Mouse (Mus musculus): ENCODE measurements around the gene Serpina9.

DNA sequence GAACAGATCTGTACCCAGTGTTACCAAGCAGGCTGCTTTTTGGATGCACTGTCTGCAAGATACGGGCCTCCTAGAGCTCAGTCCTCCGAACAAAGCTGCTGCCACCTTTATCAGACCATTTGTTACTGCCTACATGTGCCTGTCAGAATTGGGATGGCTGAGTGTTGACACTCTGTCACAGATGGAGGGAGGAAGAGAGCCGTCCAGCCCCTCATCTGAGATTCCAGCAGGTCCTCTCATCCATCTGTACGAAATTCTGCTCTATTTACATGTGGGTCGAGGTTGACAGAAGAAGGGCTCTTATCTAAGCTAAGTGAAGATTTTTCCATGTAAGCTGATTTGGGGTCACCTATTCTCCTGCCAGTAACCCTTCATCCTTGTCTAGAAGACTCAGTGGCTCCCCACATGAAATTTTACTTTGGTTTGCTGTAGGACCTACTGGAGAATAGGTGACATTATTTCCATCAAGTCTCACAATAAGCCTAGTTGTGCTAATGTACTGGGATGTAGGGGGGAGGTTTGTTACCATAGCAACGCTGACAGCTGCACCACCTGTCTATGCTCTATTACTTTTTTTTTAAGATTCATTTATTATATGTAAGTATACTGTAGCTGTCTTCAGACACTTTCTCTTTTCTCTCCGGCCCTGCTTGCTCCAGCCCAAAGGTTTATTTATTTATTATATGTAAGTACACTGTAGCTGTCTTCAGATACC lies 31.8 kb downstream of the Serpina9 start:
- no peak for TF ChIP-seq POLR2A (IDR thresholded peaks at IDR 0.05; ENCODE audit: control insufficient read depth, extremely low read depth, insufficient read depth, low read length, poor library complexity)
- TF ChIP-seq CTCF (IDR thresholded peaks at IDR 0.05; ENCODE audit: borderline replicate concordance, control insufficient read depth, extremely low read depth, insufficient read depth, low read length, poor library complexity), result no peak

All from thymus, adult 2 months (tissue).